In the genomic region with DNA sequence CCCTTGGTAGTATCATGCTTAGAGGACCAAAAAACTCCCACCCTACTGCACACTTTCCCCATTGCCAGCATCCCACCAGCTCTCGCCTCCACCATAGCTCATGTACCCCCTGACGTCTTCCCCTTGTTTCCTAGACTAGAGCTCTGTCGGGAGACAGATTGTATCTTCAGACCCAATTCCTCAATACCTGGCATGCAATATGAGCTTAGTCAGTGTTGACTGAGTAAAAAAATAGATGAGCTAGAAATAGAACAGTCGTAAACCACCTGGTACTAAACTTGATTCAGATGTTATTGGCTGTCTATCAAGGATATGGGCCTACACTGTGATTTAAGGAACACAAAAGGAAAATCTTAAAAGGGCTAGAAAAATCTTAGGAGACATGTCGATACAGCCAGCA, we compare ENCODE assay signal across 25 mouse cellular contexts.
"Had no signal": no experiment of that assay in that cellular context is flagged by ENCODE, and none has a peak within 500 bp of the region (broad histone marks: within the 10 kb centered on the region; RNA-seq: fewer than 3 reads in every experiment).

No protein-coding gene starts in this region.

- H3K9me3 ChIP-seq: heart, embryonic 10.5 days; hindbrain, embryonic 10.5 days; hindbrain, embryonic 12.5 days; intestine, embryonic 15.5 days; limb, embryonic 13.5 days; limb, embryonic 15.5 days; liver, embryonic 12.5 days had no signal

- H3K36me3 ChIP-seq: heart, embryonic 10.5 days; heart, embryonic 12.5 days; hindbrain, embryonic 10.5 days; hindbrain, embryonic 12.5 days; intestine, embryonic 15.5 days; limb, embryonic 13.5 days; limb, embryonic 15.5 days; liver, embryonic 12.5 days had no signal

- H3K27ac ChIP-seq: heart, embryonic 10.5 days; hindbrain, embryonic 10.5 days; hindbrain, embryonic 12.5 days; hindbrain, embryonic 14.5 days; intestine, embryonic 15.5 days; layer of hippocampus, adult 2 months; limb, embryonic 13.5 days; limb, embryonic 15.5 days; liver, embryonic 12.5 days; liver, embryonic 14.5 days had no signal

- H3K4me1 ChIP-seq: heart, embryonic 10.5 days; heart, embryonic 12.5 days; hindbrain, embryonic 10.5 days; hindbrain, embryonic 12.5 days; intestine, embryonic 15.5 days; liver, embryonic 12.5 days had no signal

- H3K4me3 ChIP-seq: heart, embryonic 10.5 days; heart, embryonic 12.5 days; hindbrain, embryonic 10.5 days; hindbrain, embryonic 12.5 days; intestine, embryonic 15.5 days; layer of hippocampus, adult 2 months; limb, embryonic 13.5 days; limb, embryonic 15.5 days; liver, embryonic 12.5 days had no signal

- ATAC-seq: hindbrain, embryonic 16.5 days; inflammation-experienced regulatory T-cells, adult 6 months; intestine, embryonic 15.5 days; intestine, postnatal 0 days; liver, embryonic 12.5 days had no signal

- DNase-seq: gastrocnemius, postnatal 10 days; gastrocnemius, postnatal 25 days; heart, adult 18-20 months; heart, postnatal 10 days; heart, postnatal 4 days; kidney, adult 18-20 months; kidney, adult 8-10 months; kidney, postnatal 10 days; kidney, postnatal 25 days; kidney, postnatal 4 days; left cerebral cortex, postnatal 4 days had no signal

- H3K4me2 ChIP-seq: heart, embryonic 12.5 days; hindbrain, embryonic 12.5 days; hindbrain, embryonic 14.5 days; intestine, embryonic 15.5 days; limb, embryonic 13.5 days; limb, embryonic 15.5 days; liver, embryonic 12.5 days had no signal

- H3K9ac ChIP-seq: heart, embryonic 12.5 days; hindbrain, embryonic 12.5 days; hindbrain, embryonic 14.5 days; intestine, embryonic 15.5 days; limb, embryonic 13.5 days; limb, embryonic 15.5 days; liver, embryonic 12.5 days; liver, embryonic 14.5 days had no signal

- H3K27me3 ChIP-seq: heart, embryonic 12.5 days; hindbrain, embryonic 12.5 days; intestine, embryonic 15.5 days; limb, embryonic 13.5 days; limb, embryonic 15.5 days; liver, embryonic 12.5 days had no signal
